Mouse (Mus musculus) lung, postnatal 0 days (tissue): Measurements from ENCODE around the gene Mynn. TPM values are rescaled to one million over a fixed set of nuclear protein-coding genes. Genes with fewer than 3 reads are reported as not detected.

Experiments used
- ATAC-seq: fragments of 200-750 bp; cut with Nextera tagmentation; 2 replicates; pipeline ENCODE4 v1.8.0; 2017; ENCODE audit warnings: moderate library complexity
- DNase-seq: peaks from one replicate; pipeline ENCODE4 v3.0.0-alpha.2; 2016; ENCODE audit warnings: low spot score
- H3K27ac ChIP-seq: fragments of 300-500 bp; sonication (generic); 2 replicates; pipeline ENCODE4 v1.5.1; 2014; ENCODE audit warnings: antibody characterized with exemption, mild to moderate bottlenecking, low read length, mixed read lengths
- H3K27me3 ChIP-seq: fragments of 300-500 bp; sonication (generic); replicated peaks from 2 replicates; pipeline ENCODE4 v1.6.1; 2014; ENCODE audit warnings: low read length, mixed read lengths; ENCODE audit not compliant: insufficient read depth
- H3K36me3 ChIP-seq: fragments of 300-500 bp; sonication (generic); 2 replicates; pipeline ENCODE4 v1.6.1; 2014; ENCODE audit warnings: low read length, mixed read lengths; ENCODE audit not compliant: insufficient read depth
- H3K4me1 ChIP-seq: fragments of 300-500 bp; sonication (generic); 2 replicates; pipeline ENCODE4 v1.6.1; 2014; ENCODE audit warnings: antibody characterized with exemption, low read depth, low read length, mixed read lengths; ENCODE audit not compliant: insufficient read depth
- H3K4me2 ChIP-seq: fragments of 300-500 bp; sonication (generic); replicated peaks from 2 replicates; pipeline ENCODE4 v1.6.1; 2014; ENCODE audit warnings: low read depth, mild to moderate bottlenecking, low read length, moderate library complexity, mixed read lengths
- H3K4me3 ChIP-seq: fragments of 300-500 bp; sonication (generic); 2 replicates; pipeline ENCODE4 v1.5.1; 2014; ENCODE audit warnings: low read depth, low read length
- H3K9ac ChIP-seq: fragments of 300-500 bp; sonication (generic); replicated peaks from 2 replicates; pipeline ENCODE4 v1.6.1; 2014; ENCODE audit warnings: low read depth, mild to moderate bottlenecking
- H3K9me3 ChIP-seq: fragments of 300-500 bp; sonication (generic); 2 replicates; pipeline ENCODE4 v1.6.1; 2016; ENCODE audit warnings: low read length, mixed read lengths
- CTCF ChIP-seq: IDR thresholded peaks from 2 replicates; pipeline ENCODE4 v1.5.1; 2016; ENCODE audit warnings: antibody characterized with exemption, mild to moderate bottlenecking
- EP300 ChIP-seq: IDR thresholded peaks from 2 replicates; pipeline ENCODE4 v1.6.1; 2016; ENCODE audit warnings: antibody characterized with exemption, mild to moderate bottlenecking, control low read depth
- WGBS: fragments of 180-500 bp; shearing (Covaris S2); extraction: QIAGEN DNeasy Blood & Tissue Kit; methylation state at CpG from one replicate; pipeline ENCODE4 v1.1.7; 2014; 5-methylcytosine and 5-hydroxymethylcytosine counted together
- polyA plus RNA-seq: library from polyadenylated mRNA; unstranded; fragments of >200 nt; fragmentation: Nextera tagmentation; extraction: Ambion mirVana; gene quantifications from 2 replicates; pipeline ENCODE4 v1.2.1, GENCODE M21; 2015

Gene Mynn
- polyA plus RNA-seq, 1 experiment from 2014 or later, result 17.0 TPM

GRCm38 (mm10) chr3:30648466-30648865 is 46.6 kb downstream of the Mynn start:
- Histone ChIP-seq H3K4me2 (no peak overlapping the region), H3K27me3 (no peaks in the 10 kb centered on the region), H3K4me1 (peaks cover 13% of the 10 kb centered on the region; the same call in 1 of the 2 replicates), H3K27ac (no peak overlapping the region), H3K36me3 (no peaks in the 10 kb centered on the region), H3K9ac (no peak overlapping the region), H3K4me3 (no peak overlapping the region), H3K9me3 (no peaks in the 10 kb centered on the region)
- no peak for ATAC-seq
- TF ChIP-seq CTCF (no peak), EP300 (no peak)
- DNase-seq, result no peak
- 91% methylated on average over 2 of the region's 2 CpGs for WGBS

GRCm38 (mm10) chr3:30650062-30650841 is 48.4 kb downstream of the Mynn start:
- Histone ChIP-seq H3K9ac (no peak overlapping the region), H3K9me3 (no peaks in the 10 kb centered on the region), H3K4me3 (peak overlapping the region; percentile 29), H3K4me1 (peaks cover 13% of the 10 kb centered on the region; the same call in 1 of the 2 replicates), H3K27me3 (no peaks in the 10 kb centered on the region), H3K4me2 (peak overlapping the region; percentile 60), H3K36me3 (no peaks in the 10 kb centered on the region), H3K27ac (no peak overlapping the region)
- peak; percentile 61 for DNase-seq
- 1% methylated on average over 41 of the region's 41 CpGs for WGBS
- peak; percentile 70 for ATAC-seq
- TF ChIP-seq CTCF, result peak; percentile 63
- TF ChIP-seq EP300, result no peak

- H3K9ac ChIP-seq, result no peak overlapping the region
- no peak overlapping the region for H3K27ac ChIP-seq
- H3K36me3 ChIP-seq, result no peaks in the 10 kb centered on the region
- 66% methylated on average over 5 of the region's 5 CpGs for WGBS
- no peaks in the 10 kb centered on the region for H3K9me3 ChIP-seq
- TF ChIP-seq EP300 (no peak), CTCF (no peak)
- DNase-seq (no peak), ATAC-seq (no peak)
- no peak overlapping the region for H3K4me3 ChIP-seq
- H3K4me2 ChIP-seq, result no peak overlapping the region
- no peaks in the 10 kb centered on the region for H3K27me3 ChIP-seq
- 0 out of 2 replicates have a peak, but pooled peaks cover 2% of the 10 kb centered on the region for H3K4me1 ChIP-seq
Measured at GRCm38 (mm10) chr3:30655937-30656336, 54.1 kb downstream of the Mynn start.

GRCm38 (mm10) chr3:30658486-30658885 is 56.6 kb downstream of the Mynn start:
- no peaks in the 10 kb centered on the region for H3K36me3 ChIP-seq
- TF ChIP-seq EP300, result no peak
- no peak for TF ChIP-seq CTCF
- no peak for DNase-seq
- no peaks in the 10 kb centered on the region for H3K9me3 ChIP-seq
- H3K9ac ChIP-seq, result no peak overlapping the region
- no peak overlapping the region for H3K4me2 ChIP-seq
- no peak overlapping the region for H3K27ac ChIP-seq
- WGBS, result 79% methylated on average over 9 of the region's 9 CpGs
- no peak for ATAC-seq
- no peak overlapping the region for H3K4me3 ChIP-seq
- H3K4me1 ChIP-seq, result no peaks in the 10 kb centered on the region
- no peaks in the 10 kb centered on the region for H3K27me3 ChIP-seq

Other genes starting within 250 kb of the Mynn start
- 22.4 and 29.5 TPM in 2 replicates for gene Mecom, start 54.1 kb upstream of the Mynn start, polyA plus RNA-seq
- gene Actrt3, start 2.1 kb upstream of the Mynn start, polyA plus RNA-seq, result not detected in 2 replicates
- not detected in 2 replicates for gene Lrriq4, start 42.4 kb downstream of the Mynn start, polyA plus RNA-seq
- 7.9 and 9.6 TPM in 2 replicates for gene Lrrc34, start 45.8 kb downstream of the Mynn start, polyA plus RNA-seq
- gene Lrrc31, start 97.8 kb downstream of the Mynn start, polyA plus RNA-seq, result 0.17 and 0.55 TPM in 2 replicates
- gene Samd7, start 144.2 kb downstream of the Mynn start, polyA plus RNA-seq, result not detected in 2 replicates
- 145 and 152 TPM in 2 replicates for gene Sec62, start 190.8 kb downstream of the Mynn start, polyA plus RNA-seq